In genomic region chrX:112311531-112311887, GRCm38 (mm10) we compare ENCODE assay signal across 8 mouse cellular contexts. TPM values are rescaled to one million over a fixed set of nuclear protein-coding genes. Genes with fewer than 3 reads are reported as not detected.
DNase-seq lines count a peak whose midpoint lies in the region; ATAC-seq and TF ChIP-seq lines count a peak whose summit lies in the region.

No protein-coding gene starts in this region.

- WGBS in kidney, embryonic 15.5 days = 9% methylated on average over 12 of the region's 12 CpGs
- 20% methylated on average over 12 of the region's 12 CpGs for WGBS in forebrain, embryonic 15.5 days
- 6% methylated on average over 12 of the region's 12 CpGs for WGBS in liver, embryonic 14.5 days (ENCODE audit: insufficient replicate concordance)
- 9% methylated on average over 12 of the region's 12 CpGs for WGBS in stomach, embryonic 15.5 days

- H3K4me3 ChIP-seq in kidney, embryonic 15.5 days (replicated peaks) = peak overlapping the region; percentile 48
- peak overlapping the region; percentile 53 for H3K4me3 ChIP-seq in forebrain, embryonic 15.5 days
- H3K4me3 ChIP-seq in liver, embryonic 14.5 days (ENCODE audit: insufficient read depth in 1 of 2, low read depth in 2 of 2, low read length in 2 of 2) = peak overlapping the region; percentile 71 to 96
- H3K4me3 ChIP-seq in stomach, embryonic 15.5 days (replicated peaks) = peak overlapping the region; percentile 54

- TF ChIP-seq CTCF in liver, embryonic 14.5 days (IDR thresholded peaks at IDR 0.05; ENCODE audit: low read depth) = no peak

- no peaks in the 10 kb centered on the region for H3K36me3 ChIP-seq in kidney, embryonic 15.5 days
- no peaks in the 10 kb centered on the region for H3K36me3 ChIP-seq in forebrain, embryonic 15.5 days
- no peaks in the 10 kb centered on the region for H3K36me3 ChIP-seq in liver, embryonic 14.5 days (replicated peaks; ENCODE audit: control insufficient read depth, insufficient read depth, low read depth)
- H3K36me3 ChIP-seq in stomach, embryonic 15.5 days = no peaks in the 10 kb centered on the region

- no peak for DNase-seq in kidney, postnatal 4 days
- DNase-seq in liver, embryonic 14.5 days (ENCODE audit: low read depth in 3 of 3, low spot score in 3 of 3) = peak in 1 of 3 experiments; percentile 6
- no peak for DNase-seq in layer of hippocampus, adult 18-20 months (ENCODE audit: low spot score in 2 of 2)
- DNase-seq in adrenal gland, postnatal 4 days (ENCODE audit: low spot score in 2 of 2) = no peak

- H3K27me3 ChIP-seq in kidney, embryonic 15.5 days = no peaks in the 10 kb centered on the region
- no peaks in the 10 kb centered on the region for H3K27me3 ChIP-seq in forebrain, embryonic 15.5 days
- H3K27me3 ChIP-seq in liver, embryonic 14.5 days (ENCODE audit: control insufficient read depth, insufficient read depth, low read length) = no peaks in the 10 kb centered on the region
- H3K27me3 ChIP-seq in stomach, embryonic 15.5 days (replicated peaks) = no peaks in the 10 kb centered on the region

- 0 out of 2 replicates have a peak overlapping the region, but pooled peaks have one; percentile 10 for H3K27ac ChIP-seq in kidney, embryonic 15.5 days
- no peak overlapping the region for H3K27ac ChIP-seq in forebrain, embryonic 15.5 days (replicated peaks)
- H3K27ac ChIP-seq in liver, embryonic 14.5 days = no peak overlapping the region
- H3K27ac ChIP-seq in stomach, embryonic 15.5 days = peak overlapping the region; percentile 57; the same call in 1 of the 2 replicates

- H3K9me3 ChIP-seq in kidney, embryonic 15.5 days (replicated peaks) = no peaks in the 10 kb centered on the region
- no peaks in the 10 kb centered on the region for H3K9me3 ChIP-seq in forebrain, embryonic 15.5 days
- H3K9me3 ChIP-seq in liver, embryonic 14.5 days (ENCODE audit: control insufficient read depth, low read length) = no peaks in the 10 kb centered on the region
- no peaks in the 10 kb centered on the region for H3K9me3 ChIP-seq in stomach, embryonic 15.5 days

- ATAC-seq in kidney, embryonic 15.5 days (replicated peaks; ENCODE audit: low FRiP score) = peak; percentile 81
- ATAC-seq in activated CD4-positive, CD25-positive, alpha-beta regulatory T cell, adult 4 months = peak; percentile 38
- ATAC-seq in forebrain, embryonic 15.5 days (replicated peaks) = peak; percentile 86; the same call in 1 of the 2 replicates
- peak; percentile 74 for ATAC-seq in liver, embryonic 14.5 days (ENCODE audit: insufficient read depth)
- ATAC-seq in stomach, embryonic 15.5 days (ENCODE audit: insufficient read depth, low FRiP score, low read depth) = peak; percentile 50; the same call in 1 of the 2 replicates

- peak overlapping the region; percentile 55 for H3K4me2 ChIP-seq in kidney, embryonic 15.5 days
- peak overlapping the region; percentile 40 for H3K4me2 ChIP-seq in forebrain, embryonic 15.5 days (replicated peaks)
- H3K4me2 ChIP-seq in liver, embryonic 14.5 days (ENCODE audit: low read depth) = peak overlapping the region; percentile 60
- peak overlapping the region; percentile 46 for H3K4me2 ChIP-seq in stomach, embryonic 15.5 days

- no peaks in the 10 kb centered on the region for H3K4me1 ChIP-seq in kidney, embryonic 15.5 days
- peaks cover 3% of the 10 kb centered on the region; the same call in 1 of the 2 replicates for H3K4me1 ChIP-seq in forebrain, embryonic 15.5 days
- H3K4me1 ChIP-seq in liver, embryonic 14.5 days (replicated peaks; ENCODE audit: control insufficient read depth in 2 of 2, insufficient read depth in 2 of 2, low read length in 1 of 2) = 0 out of 4 replicates have a peak, but pooled peaks cover 0 to 2% of the 10 kb centered on the region in 2 experiments
- no peaks in the 10 kb centered on the region for H3K4me1 ChIP-seq in stomach, embryonic 15.5 days

- no peak for TF ChIP-seq EP300 in liver, embryonic 14.5 days (IDR thresholded peaks at IDR 0.05; ENCODE audit: low read depth)

- H3K9ac ChIP-seq in kidney, embryonic 15.5 days = peak overlapping the region; percentile 45
- H3K9ac ChIP-seq in forebrain, embryonic 15.5 days (replicated peaks) = peak overlapping the region; percentile 51
- H3K9ac ChIP-seq in liver, embryonic 14.5 days (replicated peaks) = peak overlapping the region; percentile 74
- H3K9ac ChIP-seq in stomach, embryonic 15.5 days = peak overlapping the region; percentile 29; the same call in 1 of the 2 replicates

RNA-seq across cellular contexts. Expression of gene Apool, which starts 0.4 kb away (rescaled TPM):
- 57.6 and 62.9 TPM in 2 replicates for polyA plus RNA-seq in kidney, embryonic 15.5 days (2015; fragmentation: Nextera tagmentation; extraction: Ambion mirVana)
- polyA plus RNA-seq in activated CD4-positive, CD25-positive, alpha-beta regulatory T cell, adult 4 months (2017; shearing (Covaris generic)) = 10 to 100 TPM; 36.4 to 39.3 TPM
- polyA plus RNA-seq in forebrain, embryonic 15.5 days (2015; fragmentation: Nextera tagmentation; extraction: Ambion mirVana) = 23.1 and 24.1 TPM in 2 replicates
- 4.7 and 7.8 TPM in 2 replicates for polyA plus RNA-seq in liver, embryonic 14.5 days (2012; rRNA removed)
- 22.7 and 26.1 TPM in 2 replicates for polyA plus RNA-seq in liver, embryonic 14.5 days (2014; fragmentation: Nextera tagmentation; extraction: Ambion mirVana)
- 47.5 and 48.2 TPM in 2 replicates for polyA plus RNA-seq in stomach, embryonic 15.5 days (2015; fragmentation: Nextera tagmentation; extraction: Ambion mirVana)
- total RNA-seq in layer of hippocampus, adult 18-20 months (2021) = 1 to 10 TPM; 5.9 to 6.3 TPM
- 10 to 100 TPM; 42.4 to 43.5 TPM for total RNA-seq in adrenal gland, postnatal 4 days (2021)

Comparison
In these comparisons a context has a peak if more than half of its experiments do, and no peak if none do; other contexts are left out.
1. H3K27ac ChIP-seq: peak in kidney, embryonic 15.5 days (single experiment) and stomach, embryonic 15.5 days (single experiment); none in forebrain, embryonic 15.5 days (single experiment) and liver, embryonic 14.5 days (single experiment).
2. Peak in every context shown above with its lines, with median percentiles within 50 percentile points of each other: ATAC-seq, H3K4me2 ChIP-seq, H3K4me3 ChIP-seq and H3K9ac ChIP-seq.